22 mouse cellular contexts compared by ENCODE assay signal in genomic region chr7:16867488-16867887, GRCm38 (mm10). TPM values are rescaled to one million over a fixed set of nuclear protein-coding genes. Genes with fewer than 3 reads are reported as not detected.
DNase-seq lines count a peak whose midpoint lies in the region; ATAC-seq and TF ChIP-seq lines count a peak whose summit lies in the region.
"Had no signal": no experiment of that assay in that cellular context is flagged by ENCODE, and none has a peak within 500 bp of the region (broad histone marks: within the 10 kb centered on the region; RNA-seq: fewer than 3 reads in every experiment).

No protein-coding gene starts in this region.

- H3K27me3 ChIP-seq in heart, embryonic 10.5 days (ENCODE audit: insufficient read depth, poor library complexity, severe bottlenecking): no peaks in the 10 kb centered on the region
- H3K27me3 ChIP-seq in lung, embryonic 16.5 days (ENCODE audit: control insufficient read depth, insufficient read depth, low read depth, low read length): no peaks in the 10 kb centered on the region
- no peaks in the 10 kb centered on the region for H3K27me3 ChIP-seq in liver, embryonic 14.5 days (ENCODE audit: control insufficient read depth, insufficient read depth, low read length)
- H3K27me3 ChIP-seq: embryonic facial prominence, embryonic 12.5 days; forebrain, embryonic 15.5 days; heart, embryonic 15.5 days had no signal

- no peak for TF ChIP-seq CTCF in lung, adult 2 months (IDR thresholded peaks at IDR 0.05; ENCODE audit: insufficient read depth, low read length)
- no peak for TF ChIP-seq CTCF in liver, embryonic 14.5 days (IDR thresholded peaks at IDR 0.05; ENCODE audit: low read depth)

- H3K4me3 ChIP-seq in heart, embryonic 10.5 days: no peak overlapping the region
- no peak overlapping the region for H3K4me3 ChIP-seq in lung, embryonic 16.5 days (ENCODE audit: low read length)
- H3K4me3 ChIP-seq in lung, adult 2 months (replicated peaks; ENCODE audit: extremely low read depth, low read depth, low read length): no peak overlapping the region
- H3K4me3 ChIP-seq in liver, embryonic 14.5 days (ENCODE audit: insufficient read depth in 1 of 2, low read depth in 2 of 2, low read length in 2 of 2): no peak overlapping the region
- H3K4me3 ChIP-seq: embryonic facial prominence, embryonic 12.5 days; forebrain, embryonic 15.5 days; heart, embryonic 15.5 days had no signal

- 0 out of 2 replicates have a peak overlapping the region, but pooled peaks have one; percentile 22 for H3K27ac ChIP-seq in heart, embryonic 10.5 days
- 0 out of 2 replicates have a peak overlapping the region, but pooled peaks have one; percentile 5 for H3K27ac ChIP-seq in lung, embryonic 16.5 days (ENCODE audit: low read length)
- no peak overlapping the region for H3K27ac ChIP-seq in liver, embryonic 14.5 days
- H3K27ac ChIP-seq: embryonic facial prominence, embryonic 12.5 days; forebrain, embryonic 15.5 days; heart, embryonic 15.5 days; hindbrain, embryonic 14.5 days had no signal

- TF ChIP-seq EP300 in liver, embryonic 14.5 days (IDR thresholded peaks at IDR 0.05; ENCODE audit: low read depth): no peak

- H3K9me3 ChIP-seq in heart, embryonic 10.5 days: no peaks in the 10 kb centered on the region
- no peaks in the 10 kb centered on the region for H3K9me3 ChIP-seq in lung, embryonic 16.5 days (ENCODE audit: control insufficient read depth, low read length)
- H3K9me3 ChIP-seq in liver, embryonic 14.5 days (ENCODE audit: control insufficient read depth, low read length): no peaks in the 10 kb centered on the region
- H3K9me3 ChIP-seq: embryonic facial prominence, embryonic 12.5 days; forebrain, embryonic 15.5 days; G1E; heart, embryonic 15.5 days had no signal

- H3K4me2 ChIP-seq in lung, embryonic 16.5 days (ENCODE audit: low read depth, low read length): no peak overlapping the region
- H3K4me2 ChIP-seq in liver, embryonic 14.5 days (ENCODE audit: low read depth): no peak overlapping the region
- H3K4me2 ChIP-seq: embryonic facial prominence, embryonic 12.5 days; forebrain, embryonic 15.5 days; heart, embryonic 11.5 days; heart, embryonic 15.5 days; hindbrain, embryonic 14.5 days had no signal

- 78% methylated on average over 3 of the region's 3 CpGs for WGBS in heart, embryonic 10.5 days
- WGBS in lung, embryonic 16.5 days: 57% methylated on average over 3 of the region's 3 CpGs
- WGBS in lung, adult 2 months: 63% methylated on average over 3 of the region's 3 CpGs
- 58% methylated on average over 3 of the region's 3 CpGs for WGBS in liver, embryonic 14.5 days (ENCODE audit: insufficient replicate concordance)

- ATAC-seq in lung, embryonic 16.5 days (ENCODE audit: low read depth): no peak
- peak; percentile 40; the same call in 1 of the 2 replicates for ATAC-seq in liver, embryonic 14.5 days (ENCODE audit: insufficient read depth)
- ATAC-seq: CD4-positive, CD25-positive, alpha-beta regulatory T cell, adult 4 months; forebrain, embryonic 15.5 days had no signal

- peaks cover 75% of the 10 kb centered on the region for H3K36me3 ChIP-seq in heart, embryonic 10.5 days
- H3K36me3 ChIP-seq in lung, embryonic 16.5 days (ENCODE audit: control insufficient read depth, insufficient read depth, low read length): peaks cover 17% of the 10 kb centered on the region
- no peaks in the 10 kb centered on the region for H3K36me3 ChIP-seq in liver, embryonic 14.5 days (replicated peaks; ENCODE audit: control insufficient read depth, insufficient read depth, low read depth)

- no peak for TF ChIP-seq POLR2A in lung, adult 2 months (IDR thresholded peaks at IDR 0.05; ENCODE audit: borderline replicate concordance, extremely low read depth, low read depth, low read length)

- H3K9ac ChIP-seq in lung, embryonic 16.5 days (ENCODE audit: low read length): no peak overlapping the region
- no peak overlapping the region for H3K9ac ChIP-seq in liver, embryonic 14.5 days (replicated peaks)
- H3K9ac ChIP-seq: embryonic facial prominence, embryonic 12.5 days; forebrain, embryonic 15.5 days; heart, embryonic 15.5 days; hindbrain, embryonic 14.5 days had no signal

- DNase-seq in heart, embryonic 10.5 days (ENCODE audit: low spot score): no peak
- no peak for DNase-seq in heart, adult 11 months
- DNase-seq in lung, adult 2 months: no peak
- DNase-seq in liver, embryonic 14.5 days (ENCODE audit: low read depth in 3 of 3, low spot score in 3 of 3): no peak
- DNase-seq in yolk sac, embryonic 10.5 days (ENCODE audit: low spot score): peak; percentile 43
- no peak for DNase-seq in embryo, embryonic 11 days
- DNase-seq: adrenal gland, adult 8-10 months; B cell, adult 2 months; cerebellum, adult 11 months; cerebellum, adult 8-10 months; cerebellum, postnatal 14 days; gastrocnemius, postnatal 36 days; heart, adult 18-20 months; heart, postnatal 14 days had no signal

- peaks cover 6% of the 10 kb centered on the region; the same call in 1 of the 2 replicates for H3K4me1 ChIP-seq in heart, embryonic 10.5 days
- H3K4me1 ChIP-seq in lung, embryonic 16.5 days (replicated peaks; ENCODE audit: control insufficient read depth, insufficient read depth, low read length): no peaks in the 10 kb centered on the region
- H3K4me1 ChIP-seq in lung, adult 2 months (ENCODE audit: control insufficient read depth, insufficient read depth, low read length): no peaks in the 10 kb centered on the region
- peaks cover 0 to 3% of the 10 kb centered on the region in 2 experiments; a peak in 1 of 4 replicates for H3K4me1 ChIP-seq in liver, embryonic 14.5 days (replicated peaks; ENCODE audit: control insufficient read depth in 2 of 2, insufficient read depth in 2 of 2, low read length in 1 of 2)
- H3K4me1 ChIP-seq: heart, embryonic 15.5 days had no signal

RNA-seq across cellular contexts. Expression of gene Dact3, which starts 7.6 kb away (rescaled TPM):
- polyA plus RNA-seq in heart, embryonic 10.5 days (2016; fragmentation: Nextera tagmentation; extraction: Ambion mirVana): 5.0 and 7.2 TPM in 2 replicates
- polyA plus RNA-seq in lung, embryonic 16.5 days (2015; fragmentation: Nextera tagmentation; extraction: Ambion mirVana): 2.1 and 2.2 TPM in 2 replicates
- 31.7 and 41.1 TPM in 2 replicates for polyA plus RNA-seq in lung, adult 2 months (2012; rRNA removed)
- polyA plus RNA-seq in liver, embryonic 14.5 days (2012; rRNA removed): 0.68 and 0.92 TPM in 2 replicates
- polyA plus RNA-seq in liver, embryonic 14.5 days (2014; fragmentation: Nextera tagmentation; extraction: Ambion mirVana): 0.09 and 0.14 TPM in 2 replicates
- polyA plus RNA-seq: CD4-positive, CD25-positive, alpha-beta regulatory T cell, adult 4 months had no signal

RNA-seq across cellular contexts. Expression of gene Gng8, which starts 24.1 kb away (rescaled TPM):
- 3.0 and 6.3 TPM in 2 replicates for polyA plus RNA-seq in heart, embryonic 10.5 days (2016; fragmentation: Nextera tagmentation; extraction: Ambion mirVana)
- polyA plus RNA-seq in lung, embryonic 16.5 days (2015; fragmentation: Nextera tagmentation; extraction: Ambion mirVana): 12.9 and 13.0 TPM in 2 replicates
- polyA plus RNA-seq in lung, adult 2 months (2012; rRNA removed): 12.5 and 27.7 TPM in 2 replicates
- polyA plus RNA-seq in liver, embryonic 14.5 days (2012; rRNA removed): 0.44 and 0.47 TPM in 2 replicates
- not detected in 2 replicates for polyA plus RNA-seq in liver, embryonic 14.5 days (2014; fragmentation: Nextera tagmentation; extraction: Ambion mirVana)
- polyA plus RNA-seq: CD4-positive, CD25-positive, alpha-beta regulatory T cell, adult 4 months; G1E had no signal

RNA-seq across cellular contexts. Expression of gene Prkd2, which starts 24.8 kb away (rescaled TPM):
- 8.9 and 9.4 TPM in 2 replicates for polyA plus RNA-seq in heart, embryonic 10.5 days (2016; fragmentation: Nextera tagmentation; extraction: Ambion mirVana)
- 21.7 and 23.3 TPM in 2 replicates for polyA plus RNA-seq in lung, embryonic 16.5 days (2015; fragmentation: Nextera tagmentation; extraction: Ambion mirVana)
- 97.2 and 121 TPM in 2 replicates for polyA plus RNA-seq in lung, adult 2 months (2012; rRNA removed)
- 2.5 and 3.2 TPM in 2 replicates for polyA plus RNA-seq in liver, embryonic 14.5 days (2012; rRNA removed)
- polyA plus RNA-seq in liver, embryonic 14.5 days (2014; fragmentation: Nextera tagmentation; extraction: Ambion mirVana): 1.8 and 2.2 TPM in 2 replicates

RNA-seq across cellular contexts. Expression of gene Ptgir, which starts 38.8 kb away (rescaled TPM):
- 0.15 and 0.51 TPM in 2 replicates for polyA plus RNA-seq in heart, embryonic 10.5 days (2016; fragmentation: Nextera tagmentation; extraction: Ambion mirVana)
- polyA plus RNA-seq in lung, embryonic 16.5 days (2015; fragmentation: Nextera tagmentation; extraction: Ambion mirVana): 2.6 and 2.8 TPM in 2 replicates
- polyA plus RNA-seq in lung, adult 2 months (2012; rRNA removed): 9.8 and 10.4 TPM in 2 replicates
- polyA plus RNA-seq in liver, embryonic 14.5 days (2012; rRNA removed): 0.84 and 0.87 TPM in 2 replicates
- polyA plus RNA-seq in liver, embryonic 14.5 days (2014; fragmentation: Nextera tagmentation; extraction: Ambion mirVana): 0.88 and 1.2 TPM in 2 replicates
- polyA plus RNA-seq: hindbrain, embryonic 14.5 days had no signal

RNA-seq across cellular contexts. Expression of gene Fkrp, which starts 51.0 kb away (rescaled TPM):
- 29.5 and 36.7 TPM in 2 replicates for polyA plus RNA-seq in heart, embryonic 10.5 days (2016; fragmentation: Nextera tagmentation; extraction: Ambion mirVana)
- polyA plus RNA-seq in lung, embryonic 16.5 days (2015; fragmentation: Nextera tagmentation; extraction: Ambion mirVana): 28.1 and 28.9 TPM in 2 replicates
- polyA plus RNA-seq in lung, adult 2 months (2012; rRNA removed): 41.7 and 42.0 TPM in 2 replicates
- polyA plus RNA-seq in liver, embryonic 14.5 days (2012; rRNA removed): 5.6 and 6.6 TPM in 2 replicates
- polyA plus RNA-seq in liver, embryonic 14.5 days (2014; fragmentation: Nextera tagmentation; extraction: Ambion mirVana): 7.2 and 8.9 TPM in 2 replicates
